Mouse (Mus musculus): ENCODE measurements around the gene A26c2. TPM values are rescaled to one million over a fixed set of nuclear protein-coding genes. Genes with fewer than 3 reads are reported as not detected.

Gene A26c2
- not detected for polyA plus RNA-seq (2017; shearing (Covaris generic))

DNA sequence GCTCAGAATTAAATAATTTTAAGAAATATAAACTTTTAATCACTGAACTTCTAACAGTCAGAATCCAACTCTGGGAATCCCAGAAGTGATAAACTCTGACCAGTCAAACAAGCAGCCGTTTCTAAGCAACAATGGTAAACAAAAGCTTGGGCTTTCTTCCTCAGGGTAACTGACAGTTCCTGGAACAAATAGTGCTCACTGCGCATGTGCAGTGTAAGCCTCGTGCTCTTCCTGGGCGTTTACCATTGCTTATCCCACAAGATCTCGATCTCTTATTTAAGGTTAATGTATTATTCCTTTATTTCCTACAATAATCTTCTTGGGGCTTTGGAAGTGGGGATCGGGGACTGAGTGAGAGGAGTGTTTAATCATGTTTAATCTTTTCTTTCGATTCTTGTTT, at the start of gene A26c2:
Gene A26c2 (minus strand): TSS at position 101 of the 400 bp plus-strand sequence.

Data from inflammation-experienced regulatory T-cells, adult 16 weeks (primary cell).